Mouse (Mus musculus) spleen, adult 2 months (tissue): Measurements from ENCODE around the gene Pabpc6. TPM values are rescaled to one million over a fixed set of nuclear protein-coding genes. Genes with fewer than 3 reads are reported as not detected.

Experiments
- DNase-seq, 2 experiments: peaks; one replicate each; pipeline versions ENCODE4 v3.0.0 to v3.0.0-alpha.2; 2012 to 2021; ENCODE audit warnings: low spot score in 2 of 2, low read depth in 1 of 2
- H3K27ac ChIP-seq: fragments of 200-500 bp; 2 replicates; pipeline ENCODE4 v1.5.1; 2012; ENCODE audit warnings: low read length, inconsistent platforms; ENCODE audit not compliant: insufficient read depth
- H3K27me3 ChIP-seq: fragments of 200-500 bp; 2 replicates; pipeline ENCODE4 v1.6.1; 2012; ENCODE audit warnings: mild to moderate bottlenecking, moderate library complexity, low read length, inconsistent platforms; ENCODE audit not compliant: control insufficient read depth, insufficient read depth
- H3K36me3 ChIP-seq: fragments of 200-500 bp; 2 replicates; pipeline ENCODE4 v1.6.1; 2012; ENCODE audit warnings: mild to moderate bottlenecking, low read length, inconsistent platforms; ENCODE audit not compliant: control insufficient read depth, insufficient read depth
- H3K4me1 ChIP-seq: fragments of 200-500 bp; 2 replicates; pipeline ENCODE4 v1.6.1; 2011; ENCODE audit warnings: inconsistent platforms; ENCODE audit not compliant: control insufficient read depth, insufficient read depth, insufficient read length
- H3K4me3 ChIP-seq: fragments of 200-500 bp; 2 replicates; pipeline ENCODE4 v1.5.1; 2011; ENCODE audit warnings: mild to moderate bottlenecking, inconsistent platforms; ENCODE audit not compliant: insufficient read depth, insufficient read length; ENCODE audit errors: extremely low read depth
- CTCF ChIP-seq: fragments of 200-500 bp; IDR thresholded peaks from 2 replicates; pipeline ENCODE4 v1.5.1; 2011; ENCODE audit warnings: mild to moderate bottlenecking, inconsistent platforms; ENCODE audit not compliant: insufficient read depth, insufficient read length, insufficient replicate concordance; ENCODE audit errors: extremely low read depth
- POLR2A ChIP-seq: fragments of 200-500 bp; IDR thresholded peaks from 2 replicates; pipeline ENCODE4 v1.6.1; 2011; ENCODE audit warnings: low read depth, low read length, inconsistent platforms
- WGBS: fragments of 180-500 bp; shearing (Covaris S2); methylation state at CpG from one replicate; pipeline ENCODE4 v1.1.7; 2018; 5-methylcytosine and 5-hydroxymethylcytosine counted together
- polyA plus RNA-seq: library from polyadenylated mRNA; depleted of rRNA; stranded (reverse); fragments of >200 nt; gene quantifications from 2 replicates; pipeline ENCODE4 v1.2.3, GENCODE M21; 2012; rRNA removed

The Pabpc6 gene
- polyA plus RNA-seq, result not detected in 2 replicates

- Histone ChIP-seq H3K27me3 (no peaks in the 10 kb centered on the region), H3K27ac (no peak within 1 kb of the TSS), H3K36me3 (no peaks in the 10 kb centered on the region), H3K4me1 (no peaks in the 10 kb centered on the region), H3K4me3 (no peak within 1 kb of the TSS)
- no peak for TF ChIP-seq CTCF
- TF ChIP-seq POLR2A, result no peak
- WGBS, result 94% methylated on average over 36 of the region's 36 CpGs
- DNase-seq, result no peak
These were observed at the start of gene Pabpc6 for GRCm38 (mm10) chr17:9669283-9669905. Gene Pabpc6, minus strand, starts transcription at chr17:9669717.

- Histone ChIP-seq H3K36me3 (no peaks in the 10 kb centered on the region), H3K27ac (no peak overlapping the region), H3K27me3 (no peaks in the 10 kb centered on the region), H3K4me1 (no peaks in the 10 kb centered on the region), H3K4me3 (no peak overlapping the region)
- WGBS, result 79% methylated on average over 6 of the region's 6 CpGs
- DNase-seq, result no peak
- TF ChIP-seq CTCF (no peak), POLR2A (no peak)
These were observed 41.4 kb upstream of the Pabpc6 start for GRCm38 (mm10) chr17:9710910-9711309.

- TF ChIP-seq CTCF (no peak), POLR2A (no peak)
- no peak for DNase-seq
- no peaks in the 10 kb centered on the region for H3K4me1 ChIP-seq
- 86% methylated on average over 3 of the region's 3 CpGs for WGBS
- no peaks in the 10 kb centered on the region for H3K36me3 ChIP-seq
- H3K4me3 ChIP-seq, result no peak overlapping the region
- no peak overlapping the region for H3K27ac ChIP-seq
- no peaks in the 10 kb centered on the region for H3K27me3 ChIP-seq
These were observed 39.4 kb upstream of the Pabpc6 start for GRCm38 (mm10) chr17:9708888-9709287.

- no peak overlapping the region for H3K4me3 ChIP-seq
- no peak overlapping the region for H3K27ac ChIP-seq
- no peak for DNase-seq
- H3K36me3 ChIP-seq, result no peaks in the 10 kb centered on the region
- 82% methylated on average over 1 of the region's 1 CpGs for WGBS
- no peaks in the 10 kb centered on the region for H3K27me3 ChIP-seq
- TF ChIP-seq CTCF (no peak), POLR2A (no peak)
- H3K4me1 ChIP-seq, result no peaks in the 10 kb centered on the region
These were observed 37.8 kb upstream of the Pabpc6 start for GRCm38 (mm10) chr17:9707356-9707755.

- TF ChIP-seq POLR2A (no peak), CTCF (no peak)
These were observed 28.2 kb upstream of the Pabpc6 start for GRCm38 (mm10) chr17:9697763-9698162.

GRCm38 (mm10) chr17:9691251-9691650 is 21.7 kb upstream of the Pabpc6 start:
- H3K4me1 ChIP-seq, result no peaks in the 10 kb centered on the region
- no peak overlapping the region for H3K4me3 ChIP-seq
- WGBS, result 80% methylated on average over 4 of the region's 4 CpGs
- no peak overlapping the region for H3K27ac ChIP-seq
- no peaks in the 10 kb centered on the region for H3K27me3 ChIP-seq
- no peaks in the 10 kb centered on the region for H3K36me3 ChIP-seq
- TF ChIP-seq POLR2A, result no peak
- no peak for TF ChIP-seq CTCF
- DNase-seq, result no peak

More at GRCm38 (mm10) chr17:9697763-9698162, 28.2 kb upstream of the Pabpc6 start:
- H3K4me3 ChIP-seq, result no peak overlapping the region
- no peak for DNase-seq
- no peaks in the 10 kb centered on the region for H3K4me1 ChIP-seq
- no peaks in the 10 kb centered on the region for H3K27me3 ChIP-seq
- no peaks in the 10 kb centered on the region for H3K36me3 ChIP-seq
- 84% methylated on average over 7 of the region's 7 CpGs for WGBS
- H3K27ac ChIP-seq, result no peak overlapping the region

- Histone ChIP-seq H3K4me3 (no peak overlapping the region), H3K27ac (no peak overlapping the region), H3K4me1 (no peaks in the 10 kb centered on the region), H3K27me3 (no peaks in the 10 kb centered on the region), H3K36me3 (no peaks in the 10 kb centered on the region)
- DNase-seq, result no peak
- WGBS, result 53% methylated on average over 4 of the region's 4 CpGs
- no peak for TF ChIP-seq CTCF
- TF ChIP-seq POLR2A, result no peak
These were observed 14.1 kb upstream of the Pabpc6 start for GRCm38 (mm10) chr17:9683539-9684155.
